In the genomic region with DNA sequence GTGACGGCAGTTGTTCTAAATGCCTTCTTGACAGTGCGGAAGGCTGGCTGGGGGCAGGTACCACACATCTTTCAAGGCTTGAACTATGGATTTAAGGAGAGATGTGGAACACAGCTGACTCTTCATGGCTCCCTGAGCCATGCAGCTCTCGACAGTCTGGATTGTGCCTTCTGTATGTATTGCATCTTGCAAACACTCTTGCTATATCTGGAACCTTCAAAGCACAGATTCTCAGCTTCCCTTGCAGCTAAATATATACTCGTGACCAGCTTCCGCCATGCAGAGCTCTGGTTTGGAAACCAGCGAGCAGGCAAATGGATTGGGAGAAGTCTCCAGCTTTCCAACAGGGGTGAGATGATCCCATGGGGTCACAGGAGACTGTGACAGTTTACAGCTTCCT, we compare ENCODE assay signal across 21 mouse cellular contexts.
A peak's percentile ranks its signal among the peaks of the same experiment; 100 is the strongest.
DNase-seq lines count a peak whose midpoint lies in the region; ATAC-seq lines count a peak whose summit lies in the region.
"Had no signal": no experiment of that assay in that cellular context is flagged by ENCODE, and none has a peak within 500 bp of the region (broad histone marks: within the 10 kb centered on the region; RNA-seq: fewer than 3 reads in every experiment).

No protein-coding gene starts in this region.

- DNase-seq in frontal cortex, postnatal 25 days (ENCODE audit: low spot score in 2 of 2), result no peak
- peak; percentile 64 for DNase-seq in brain, adult 2 months (ENCODE audit: low read depth, low spot score)
- DNase-seq in telencephalon, adult 2 months (ENCODE audit: low read depth, low spot score), result peak; percentile 45
- DNase-seq in gastrocnemius, postnatal 25 days, result no peak
- DNase-seq: adrenal gland, adult 8-10 months; adrenal gland, postnatal 14 days; adrenal gland, postnatal 36 days; B cell, adult 2 months; cerebellum, adult 11 months; cerebellum, adult 18-20 months; cerebellum, adult 8-10 months; cerebellum, adult 9-11 months; cerebellum, postnatal 14 days; cerebellum, postnatal 36 days; embryo, embryonic 11 days had no signal

- peak; percentile 86 for ATAC-seq in frontal cortex, adult (ENCODE audit: low TSS enrichment)
- ATAC-seq: activated CD4-positive, CD25-positive, alpha-beta regulatory T cell, adult 4 months; CD4-positive, CD25-positive, alpha-beta regulatory T cell, adult 4 months; forebrain, embryonic 14.5 days; forebrain, embryonic 16.5 days; Patski had no signal

Comparison
In these comparisons a context has a peak if more than half of its experiments do, and no peak if none do; other contexts are left out.
1. DNase-seq: peak in brain, adult 2 months (single experiment) and telencephalon, adult 2 months (single experiment); none in frontal cortex, postnatal 25 days (0 of 2) and gastrocnemius, postnatal 25 days (single experiment).